Mouse (Mus musculus) CH12F3 (cell line): ENCODE measurements around the gene Plcb3.

Experiments used
- in situ Hi-C: fragments of 300-500 bp; cut with MboI; formaldehyde crosslinking; loops from 2 replicates; pipeline ENCODE4 v1.14.3; 2020; ENCODE audit warnings: low sequenced_read_pairs

Gene Plcb3

GRCm38 (mm10) chr19:6940396-6941351, 35.6 kb downstream of the Plcb3 start:
- in situ Hi-C loops: no loop called here

DNA sequence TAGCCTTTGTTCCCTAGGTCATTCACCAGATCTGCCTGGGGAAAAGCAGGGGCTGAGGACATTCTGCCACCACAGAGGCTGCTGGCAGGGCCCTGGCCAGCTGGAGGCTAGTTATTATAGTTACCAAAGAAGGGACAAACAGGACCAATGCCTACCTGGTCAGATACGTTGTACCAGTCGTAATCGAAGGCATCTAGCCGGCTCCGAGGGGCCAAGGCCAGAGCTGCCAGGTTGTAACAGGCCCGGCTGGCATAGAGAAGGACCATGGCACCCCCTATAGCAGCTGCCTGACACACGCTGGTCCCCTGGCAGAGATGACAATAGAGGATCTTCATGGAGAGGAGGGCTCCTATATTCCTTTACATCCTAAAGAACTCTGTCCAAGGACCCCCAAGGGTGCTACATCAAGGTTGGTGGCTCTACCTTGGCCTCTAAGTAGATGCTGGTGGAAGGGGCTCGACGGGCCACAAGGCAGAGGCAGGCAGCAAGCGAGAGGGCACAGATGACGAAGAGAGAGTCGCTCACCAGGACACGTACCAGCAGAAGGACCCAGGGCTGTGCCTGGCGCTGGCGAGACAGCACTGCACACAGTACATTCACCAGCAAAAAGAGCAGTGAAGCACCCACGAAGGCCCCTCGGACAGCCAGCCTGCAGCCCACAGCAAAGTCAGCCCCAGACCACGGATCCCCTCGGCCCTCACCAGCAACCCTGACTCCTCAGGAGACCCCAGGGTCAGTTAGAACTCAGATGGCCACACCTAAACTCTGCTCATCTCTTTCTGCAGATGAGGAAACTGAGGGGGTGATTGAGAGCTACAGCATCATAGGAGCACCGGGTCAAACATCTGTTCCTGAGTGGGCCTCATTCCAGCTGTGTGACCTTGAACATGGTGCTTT, 36.9 kb downstream of the Plcb3 start:
- in situ Hi-C loops: no loop called here

GRCm38 (mm10) chr19:6937541-6938465, 38.5 kb downstream of the Plcb3 start:
- in situ Hi-C loops: no loop called here

DNA sequence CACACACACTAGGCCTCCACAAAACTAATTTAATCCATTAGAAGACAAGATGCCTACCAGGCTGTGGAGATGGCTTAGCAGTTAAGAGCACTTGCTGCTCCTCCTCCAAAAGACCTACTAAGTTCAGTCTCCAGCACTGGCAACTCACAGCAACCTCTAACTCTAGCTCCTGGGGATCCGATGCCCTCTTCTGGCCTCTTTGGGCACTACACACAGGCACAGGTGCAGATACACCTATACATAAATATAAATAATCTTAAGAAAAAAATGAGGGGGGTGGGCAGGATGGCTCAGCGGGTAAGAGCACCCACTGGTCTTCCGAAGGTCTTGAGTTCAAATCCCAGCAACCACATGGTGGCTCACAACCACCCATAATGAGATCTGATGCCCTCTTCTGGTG, 40.0 kb downstream of the Plcb3 start:
- in situ Hi-C loops: no loop called here

- in situ Hi-C loops: no loop called here
Measured at GRCm38 (mm10) chr19:6934195-6934977, 41.9 kb downstream of the Plcb3 start, which contains the start of gene Kcnk4. Gene Kcnk4, minus strand, starts transcription at chr19:6934515.

DNA sequence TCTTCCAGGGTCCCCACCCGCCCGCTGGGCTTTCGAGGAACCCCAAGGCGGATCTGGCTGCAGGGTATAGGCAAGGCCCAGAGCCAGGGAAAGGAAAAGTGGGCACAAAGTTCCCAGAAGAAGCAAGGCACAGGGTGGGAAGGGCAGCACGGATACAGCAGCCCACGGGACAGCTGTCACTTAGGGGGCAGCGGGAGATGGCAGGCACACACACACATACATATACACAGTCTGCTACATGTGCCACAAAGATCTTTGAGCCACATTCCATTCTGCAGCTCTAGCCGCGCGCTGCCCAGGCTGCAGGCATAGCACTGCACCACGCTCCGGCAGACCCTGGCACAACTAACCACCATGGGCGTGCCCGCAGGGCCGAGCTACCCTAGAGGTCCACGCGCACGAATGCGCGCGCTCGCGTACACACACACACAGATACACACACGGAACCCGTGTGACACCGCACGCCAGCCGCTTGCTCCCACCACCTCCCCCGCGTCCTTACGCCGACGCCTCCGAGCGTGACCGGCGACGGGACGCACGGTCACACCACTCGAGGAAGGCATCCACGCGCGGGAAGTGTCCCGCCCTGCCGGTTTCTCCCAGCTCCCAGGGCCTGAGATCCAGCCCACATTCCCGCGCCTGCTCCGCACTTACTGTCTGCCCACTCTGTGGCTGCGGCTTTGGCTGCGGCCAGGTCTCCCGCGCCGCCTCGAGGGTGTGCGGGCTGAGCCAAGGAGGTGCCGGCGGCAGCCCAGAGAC, 42.7 kb downstream of the Plcb3 start:
- in situ Hi-C loops: no loop called here

- in situ Hi-C loops: no loop called here
Measured at GRCm38 (mm10) chr19:6933102-6933435, 43.2 kb downstream of the Plcb3 start.

DNA sequence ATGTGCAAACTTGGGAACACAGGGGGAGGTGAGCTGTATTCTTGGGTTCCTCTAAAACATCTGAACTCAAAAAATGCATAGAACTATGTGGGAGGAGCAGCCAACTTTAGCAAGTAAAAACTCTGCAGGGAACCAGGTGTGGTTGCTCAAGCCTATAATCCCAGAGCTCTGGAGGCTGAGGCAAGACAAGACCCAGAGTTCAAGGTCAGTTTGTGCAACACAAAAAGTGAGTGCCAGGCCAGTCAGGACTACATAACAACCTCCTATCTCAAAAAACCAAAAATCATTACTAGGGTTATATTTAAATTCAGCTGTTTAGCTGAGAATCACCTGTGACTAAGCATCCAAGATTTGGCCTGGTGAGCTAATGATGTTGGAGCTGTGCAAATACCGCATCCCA, 44.3 kb downstream of the Plcb3 start:
- in situ Hi-C loops: no loop called here

- in situ Hi-C loops: no loop called here
Measured at GRCm38 (mm10) chr19:6931002-6931401, 45.3 kb downstream of the Plcb3 start.

DNA sequence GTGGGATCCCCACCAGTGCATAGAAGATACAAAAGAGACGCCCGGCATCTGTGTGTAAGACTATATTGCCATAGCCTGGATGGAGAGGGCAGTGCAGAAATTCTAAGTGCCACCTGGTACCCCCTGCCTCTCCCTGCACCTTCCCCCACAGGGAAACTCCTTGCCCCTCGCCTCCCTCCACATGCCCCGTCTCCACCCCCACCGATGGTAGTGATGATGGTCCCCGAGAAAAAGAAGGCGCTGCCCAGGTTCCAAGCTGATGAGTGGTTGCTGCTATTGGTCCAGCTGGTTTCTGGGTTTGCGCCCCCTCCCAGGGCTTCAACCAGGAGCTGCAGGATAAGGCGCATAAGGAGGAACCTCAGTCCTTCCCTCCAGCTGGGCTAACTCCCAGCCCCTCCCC, 48.2 kb downstream of the Plcb3 start:
- in situ Hi-C loops: no loop called here

DNA sequence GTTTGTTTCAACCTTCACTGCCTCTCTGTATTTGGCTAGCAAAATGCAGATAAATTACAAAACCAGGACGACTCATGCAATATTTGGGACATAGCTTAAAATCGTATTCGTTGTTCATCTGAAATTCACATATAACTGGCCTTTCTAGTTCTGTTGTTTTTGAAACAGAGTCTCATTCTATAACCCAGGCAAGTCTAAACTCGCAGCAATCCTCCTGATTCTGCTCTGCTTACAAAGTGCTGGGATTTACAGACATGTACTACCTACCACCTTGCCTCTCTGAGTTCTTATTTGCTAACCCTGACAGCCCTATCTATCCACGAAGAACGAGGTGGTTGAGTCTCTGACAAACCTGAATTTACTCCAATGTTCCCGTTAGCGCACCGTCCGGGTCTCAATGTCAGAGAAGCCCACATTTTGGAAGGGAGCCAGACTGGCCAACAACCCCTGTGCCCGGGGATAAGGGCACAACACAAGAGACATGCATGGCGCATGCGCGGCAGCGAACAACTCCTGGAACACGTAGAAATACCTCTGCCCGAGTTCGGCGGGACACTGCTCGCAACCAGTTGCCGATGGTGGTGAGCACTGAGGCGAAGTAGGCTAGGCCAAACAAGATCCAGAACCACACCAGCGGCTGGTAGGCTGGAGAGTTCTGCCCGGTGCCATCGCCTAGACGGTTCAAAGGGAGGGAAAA, 49.6 kb downstream of the Plcb3 start:
- in situ Hi-C loops: no loop called here

DNA sequence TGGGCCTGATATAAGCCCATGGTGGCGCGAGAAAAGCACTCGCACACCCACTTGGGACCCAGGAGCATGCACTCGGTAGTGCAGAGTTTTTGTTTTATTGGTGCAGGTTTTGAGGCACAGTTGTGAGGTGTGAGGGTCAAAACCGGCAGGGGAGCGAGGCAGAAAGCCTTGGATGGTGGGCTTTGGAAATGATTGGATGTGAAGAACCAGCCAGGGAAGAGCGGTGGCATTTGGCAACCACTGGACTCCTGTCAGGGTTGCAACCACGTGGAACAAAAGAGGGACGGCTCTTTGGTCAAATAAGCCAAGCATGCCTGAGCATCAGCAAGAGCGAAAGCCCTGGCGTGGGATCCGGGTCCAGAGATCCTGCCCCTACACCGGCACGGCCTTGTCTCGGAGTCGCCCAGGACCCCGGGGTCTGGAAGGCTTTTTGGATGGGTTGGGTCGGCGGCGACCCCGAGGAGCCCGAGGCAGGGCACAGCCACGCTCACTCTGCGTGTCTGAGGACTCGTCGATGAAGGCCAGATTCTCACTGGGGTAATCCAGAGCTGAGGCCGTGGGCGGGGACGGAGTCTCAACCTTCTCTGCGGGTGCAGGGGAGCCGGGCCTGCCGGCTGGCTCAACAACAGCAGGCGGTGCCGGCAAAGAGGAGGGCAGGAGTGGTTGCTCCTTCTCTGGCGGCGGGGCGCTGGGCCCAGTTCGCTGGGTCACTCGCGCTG, 50.5 kb downstream of the Plcb3 start:
- in situ Hi-C loops: no loop called here

GRCm38 (mm10) chr19:6925307-6925573, 51.0 kb downstream of the Plcb3 start, which contains the start of gene Catsperz:
Gene Catsperz, minus strand, starts transcription at chr19:6925380.
- in situ Hi-C loops: no loop called here

GRCm38 (mm10) chr19:6924461-6925306, 51.6 kb downstream of the Plcb3 start:
- in situ Hi-C loops: no loop called here

DNA sequence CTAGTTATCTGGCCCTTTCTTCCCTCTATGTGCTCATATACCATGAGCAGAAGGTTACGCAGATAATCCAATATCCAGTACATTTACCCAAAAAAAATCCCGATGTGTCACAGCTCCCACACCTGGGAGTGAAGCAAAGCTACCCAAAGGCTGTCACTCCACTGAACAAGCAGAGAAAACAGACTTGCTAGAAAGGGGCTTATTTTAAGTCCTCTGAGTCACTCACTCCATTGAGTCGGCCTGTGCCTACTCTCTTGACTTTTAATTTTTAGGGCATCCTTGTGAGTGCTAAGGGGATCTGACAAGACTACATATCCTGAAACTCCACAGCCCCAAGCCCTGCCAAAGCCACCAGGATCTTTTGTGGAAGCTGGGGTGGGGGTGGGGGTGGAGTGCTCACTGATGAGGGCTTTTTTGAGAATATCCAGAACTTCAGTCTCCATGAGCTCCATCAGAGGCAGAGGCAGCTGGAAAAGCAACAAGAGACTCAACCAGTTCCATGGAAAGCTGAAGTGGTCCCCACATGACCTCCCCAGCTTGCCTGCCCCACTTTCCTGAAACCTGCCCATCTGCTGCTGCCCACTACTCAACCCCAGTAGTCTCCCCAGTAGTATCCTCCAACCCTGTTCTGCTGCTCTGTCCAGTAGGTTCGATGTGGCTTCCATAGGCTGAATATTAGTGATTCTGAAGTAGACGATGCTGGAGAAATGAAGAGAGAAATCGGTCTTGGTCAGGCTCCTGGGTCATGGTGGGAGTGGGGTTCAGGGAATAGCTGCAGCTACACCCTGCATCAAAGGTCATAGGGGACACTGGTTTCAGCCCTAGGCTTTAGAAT, 53.2 kb downstream of the Plcb3 start:
- in situ Hi-C loops: no loop called here
